Comparison of ENCODE assay signal across 17 mouse cellular contexts in the genomic region with DNA sequence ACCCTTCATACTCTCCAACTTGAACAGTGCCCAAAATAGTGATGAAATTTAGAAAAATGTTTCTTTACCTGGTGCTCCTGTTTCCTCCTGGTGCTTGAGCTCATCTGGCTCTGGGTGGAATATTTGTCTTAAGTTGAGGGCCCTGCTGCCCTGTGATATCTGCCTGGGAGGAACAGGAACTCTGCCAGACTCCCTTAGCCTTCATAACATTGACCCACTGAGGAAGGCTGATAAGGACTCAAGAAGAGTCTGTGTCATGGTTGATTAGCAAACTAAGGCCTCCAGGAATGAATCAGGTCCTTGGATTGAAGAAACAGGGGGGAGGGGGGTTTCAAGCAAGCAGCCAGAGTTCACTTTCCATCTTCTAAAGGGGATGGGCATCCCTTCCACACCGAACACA. TPM values are rescaled to one million over a fixed set of nuclear protein-coding genes. Genes with fewer than 3 reads are reported as not detected.
A peak's percentile ranks its signal among the peaks of the same experiment; 100 is the strongest.
DNase-seq lines count a peak whose midpoint lies in the region; ATAC-seq lines count a peak whose summit lies in the region.
"Had no signal": no experiment of that assay in that cellular context is flagged by ENCODE, and none has a peak within 500 bp of the region (broad histone marks: within the 10 kb centered on the region; RNA-seq: fewer than 3 reads in every experiment).

A gene (minus strand): TSS at position 161 of the 400 bp plus-strand sequence.

- ATAC-seq in megakaryocyte, adult 5-6 weeks (ENCODE audit: poor library complexity, severe bottlenecking), result no peak
- ATAC-seq in megakaryocyte-erythroid progenitor cell, adult 5-6 weeks (replicated peaks; ENCODE audit: low FRiP score, low TSS enrichment, poor library complexity, severe bottlenecking), result peak; percentile 84
- ATAC-seq: CD4-positive, CD25-positive, alpha-beta regulatory T cell, adult 4 months; hindbrain, embryonic 16.5 days had no signal

- H3K9me3 ChIP-seq in megakaryocyte, embryonic 14.5 days, result no peaks in the 10 kb centered on the region
- H3K9me3 ChIP-seq: forebrain, embryonic 10.5 days; limb, embryonic 10.5 days; midbrain, embryonic 10.5 days had no signal

- peaks cover 84% of the 10 kb centered on the region for H3K4me1 ChIP-seq in megakaryocyte, embryonic 14.5 days

- intact Hi-C loops in left cerebral cortex, postnatal 25 days (cut with DNase I), result no loop called here

- peaks cover 13% of the 10 kb centered on the region for H3K27me3 ChIP-seq in megakaryocyte, embryonic 14.5 days (replicated peaks)

- H3K4me3 ChIP-seq in megakaryocyte, embryonic 14.5 days (replicated peaks), result peak within 1 kb of the TSS; percentile 90
- H3K4me3 ChIP-seq: forebrain, embryonic 10.5 days; limb, embryonic 10.5 days; midbrain, embryonic 10.5 days had no signal

- DNase-seq in c-Kit-negative CD71-positive TER-119-positive erythroid progenitor cells, embryonic 14.5 days (ENCODE audit: low read depth, low spot score), result peak; percentile 87
- DNase-seq in liver, result peak; percentile 79
- no peak for DNase-seq in left cerebral cortex, postnatal 25 days (ENCODE audit: low spot score in 2 of 2)
- no peak for DNase-seq in retina, embryonic 14.5 days (ENCODE audit: low spot score)
- DNase-seq: adrenal gland, postnatal 14 days; cerebellum, postnatal 14 days; kidney, adult 11 months had no signal

- H3K36me3 ChIP-seq in megakaryocyte, embryonic 14.5 days (replicated peaks; ENCODE audit: low read length), result peaks cover 33% of the 10 kb centered on the region
- H3K36me3 ChIP-seq: forebrain, embryonic 10.5 days; limb, embryonic 10.5 days; midbrain, embryonic 10.5 days had no signal

RNA-seq across cellular contexts. Expression of the gene that starts here (rescaled TPM):
- 1.4 TPM in 1 of 2 replicates, not detected in the other for polyA plus RNA-seq in megakaryocyte, embryonic 14.5 days (2012; ENCODE audit: insufficient read depth, low replicate concordance)
- not detected in 2 replicates for total RNA-seq in megakaryocyte, adult 5-6 weeks (2015)
- total RNA-seq in megakaryocyte, adult 5-6 weeks (2017), result 0.16 TPM in 1 of 2 replicates, not detected in the other
- not detected in 2 replicates for total RNA-seq in megakaryocyte-erythroid progenitor cell, adult 5-6 weeks (2014; fragmentation: Nextera tagmentation)
- 0.28 TPM in 1 of 2 replicates, not detected in the other for total RNA-seq in megakaryocyte-erythroid progenitor cell, adult 5-6 weeks (2017)
- not detected for total RNA-seq in left cerebral cortex, postnatal 25 days (2021)
- total RNA-seq: layer of hippocampus, postnatal 25 days had no signal
- polyA plus RNA-seq: CD4-positive, CD25-positive, alpha-beta regulatory T cell, adult 4 months; hindbrain, embryonic 16.5 days; large intestine, adult 2 months had no signal

Comparison
In these comparisons a context has a peak if more than half of its experiments do, and no peak if none do; other contexts are left out.
1. Peak in ATAC-seq in megakaryocyte-erythroid progenitor cell, adult 5-6 weeks; RNA of the gene not detected or under 1 TPM.
2. DNase-seq: peak in c-Kit-negative CD71-positive TER-119-positive erythroid progenitor cells, embryonic 14.5 days (single experiment) and liver (single experiment); none in left cerebral cortex, postnatal 25 days (0 of 2) and retina, embryonic 14.5 days (single experiment).